24 mouse cellular contexts compared by ENCODE assay signal in genomic region chr13:76447528-76447927, GRCm38 (mm10).
A peak's percentile ranks its signal among the peaks of the same experiment; 100 is the strongest.
DNase-seq lines count a peak whose midpoint lies in the region; ATAC-seq and TF ChIP-seq lines count a peak whose summit lies in the region.
"Had no signal": no experiment of that assay in that cellular context is flagged by ENCODE, and none has a peak within 500 bp of the region (broad histone marks: within the 10 kb centered on the region; RNA-seq: fewer than 3 reads in every experiment).

No protein-coding gene starts in this region.

- no peaks in the 10 kb centered on the region for H3K27me3 ChIP-seq in heart, postnatal 0 days (ENCODE audit: control insufficient read depth, insufficient read depth, low read length)
- no peaks in the 10 kb centered on the region for H3K27me3 ChIP-seq in heart, embryonic 10.5 days (ENCODE audit: insufficient read depth, poor library complexity, severe bottlenecking)
- H3K27me3 ChIP-seq: embryonic facial prominence, embryonic 13.5 days; embryonic facial prominence, embryonic 15.5 days; forebrain, embryonic 13.5 days; forebrain, embryonic 15.5 days; Patski had no signal

- intact Hi-C loops in left cerebral cortex, adult 2 months (cut with DNase I) = no loop called here

- 27% methylated on average over 1 of the region's 1 CpGs for WGBS in heart, postnatal 0 days
- 73% methylated on average over 1 of the region's 1 CpGs for whole genome bisulfite sequencing in heart, embryonic 10.5 days

- peaks cover 5% of the 10 kb centered on the region; the same call in 1 of the 2 replicates for H3K4me1 ChIP-seq in heart, postnatal 0 days (ENCODE audit: control insufficient read depth, insufficient read depth)
- H3K4me1 ChIP-seq in heart, embryonic 10.5 days = no peaks in the 10 kb centered on the region; the same call in 1 of the 2 replicates
- H3K4me1 ChIP-seq: embryonic facial prominence, embryonic 13.5 days; embryonic facial prominence, embryonic 15.5 days; forebrain, embryonic 13.5 days; forebrain, embryonic 15.5 days had no signal

- no peak overlapping the region for H3K9ac ChIP-seq in heart, postnatal 0 days (replicated peaks; ENCODE audit: low read depth, low read length)
- H3K9ac ChIP-seq: embryonic facial prominence, embryonic 13.5 days; embryonic facial prominence, embryonic 15.5 days; forebrain, embryonic 13.5 days; forebrain, embryonic 15.5 days; forebrain, postnatal 0 days had no signal

- no peak for TF ChIP-seq CTCF in heart, postnatal 0 days (IDR thresholded peaks at IDR 0.05; ENCODE audit: low read depth)
- TF ChIP-seq CTCF in left cerebral cortex, adult 2 months (IDR thresholded peaks at IDR 0.05) = no peak

- TF ChIP-seq EP300 in heart, postnatal 0 days (IDR thresholded peaks at IDR 0.05; ENCODE audit: low read depth) = no peak

- H3K4me2 ChIP-seq in heart, postnatal 0 days (ENCODE audit: low read depth, low read length) = no peak overlapping the region
- H3K4me2 ChIP-seq: embryonic facial prominence, embryonic 13.5 days; embryonic facial prominence, embryonic 15.5 days; forebrain, embryonic 13.5 days; forebrain, embryonic 15.5 days had no signal

- no peak overlapping the region for H3K27ac ChIP-seq in heart, postnatal 0 days (ENCODE audit: low read depth)
- H3K27ac ChIP-seq in heart, embryonic 10.5 days = no peak overlapping the region
- peak overlapping the region; percentile 32; the same call in 1 of the 2 replicates for H3K27ac ChIP-seq in left cerebral cortex, adult 2 months
- H3K27ac ChIP-seq: embryonic facial prominence, embryonic 13.5 days; embryonic facial prominence, embryonic 15.5 days; forebrain, embryonic 13.5 days; forebrain, embryonic 15.5 days had no signal

- peak; percentile 8 for DNase-seq in heart, postnatal 0 days (ENCODE audit: low spot score)
- DNase-seq in heart, embryonic 10.5 days (ENCODE audit: low spot score) = no peak
- no peak for DNase-seq in left cerebral cortex, adult 2 months (ENCODE audit: extremely low spot score in 1 of 2, low spot score in 2 of 2)
- DNase-seq in left cerebral cortex, adult 18-20 months (ENCODE audit: low spot score in 2 of 2) = no peak
- DNase-seq in brain, adult 2 months (ENCODE audit: low read depth, low spot score) = peak; percentile 42
- DNase-seq in thymus, postnatal 4 days = no peak
- DNase-seq in embryo, embryonic 9.5 days (ENCODE audit: extremely low spot score) = no peak
- DNase-seq: adrenal gland, adult 8-10 months; adrenal gland, postnatal 14 days; adrenal gland, postnatal 36 days; cerebellum, adult 11 months; cerebellum, adult 18-20 months; cerebellum, adult 8-10 months; cerebellum, adult 9-11 months; cerebellum, postnatal 14 days; cerebellum, postnatal 36 days; forebrain, postnatal 0 days had no signal

- ATAC-seq in heart, postnatal 0 days (ENCODE audit: insufficient read depth, low read depth) = no peak
- ATAC-seq: activated CD4-positive, CD25-positive, alpha-beta regulatory T cell, adult 4 months; forebrain, embryonic 13.5 days; forebrain, embryonic 15.5 days; forebrain, postnatal 0 days; Patski had no signal

- no peaks in the 10 kb centered on the region for H3K9me3 ChIP-seq in heart, postnatal 0 days (replicated peaks; ENCODE audit: control insufficient read depth, low read length)
- no peaks in the 10 kb centered on the region for H3K9me3 ChIP-seq in heart, embryonic 10.5 days
- H3K9me3 ChIP-seq: embryonic facial prominence, embryonic 13.5 days; embryonic facial prominence, embryonic 15.5 days; forebrain, embryonic 13.5 days; forebrain, embryonic 15.5 days had no signal

- no peaks in the 10 kb centered on the region for H3K36me3 ChIP-seq in heart, postnatal 0 days (replicated peaks; ENCODE audit: control insufficient read depth, insufficient read depth, low read length)
- H3K36me3 ChIP-seq in heart, embryonic 10.5 days = no peaks in the 10 kb centered on the region
- H3K36me3 ChIP-seq: embryonic facial prominence, embryonic 13.5 days; embryonic facial prominence, embryonic 15.5 days; forebrain, embryonic 15.5 days had no signal

- H3K4me3 ChIP-seq in heart, postnatal 0 days (ENCODE audit: low read depth, low read length) = no peak overlapping the region
- H3K4me3 ChIP-seq in heart, embryonic 10.5 days = no peak overlapping the region
- no peak overlapping the region for H3K4me3 ChIP-seq in left cerebral cortex, adult 2 months
- H3K4me3 ChIP-seq: embryonic facial prominence, embryonic 13.5 days; embryonic facial prominence, embryonic 15.5 days; erythroblast, embryonic 14.5 days; forebrain, embryonic 13.5 days; forebrain, embryonic 15.5 days had no signal

Comparison
In these comparisons a context has a peak if more than half of its experiments do, and no peak if none do; other contexts are left out.
1. DNase-seq: peak in heart, postnatal 0 days (single experiment) and brain, adult 2 months (single experiment); none in heart, embryonic 10.5 days (single experiment), left cerebral cortex, adult 2 months (0 of 2), left cerebral cortex, adult 18-20 months (0 of 2), thymus, postnatal 4 days (single experiment) and embryo, embryonic 9.5 days (single experiment).